Mouse (Mus musculus) MEL (cell line): ENCODE data around the gene Rims1.

Experiments
- CTCF ChIP-seq, 3 experiments: IDR thresholded peaks in 2 of 3; conservative IDR thresholded peaks in 1 of 3; 2 replicates each; pipeline ENCODE4 v1.5.1; 2011 to 2012; ENCODE audit warnings: low read length in 3 of 3, low read depth in 2 of 3, mild to moderate bottlenecking in 2 of 3, improper control_type of control experiment in 1 of 3, inconsistent platforms in 1 of 3, mixed read lengths in 1 of 3, moderate library complexity in 1 of 3; ENCODE audit not compliant: control insufficient read depth in 1 of 3, insufficient read depth in 1 of 3, poor library complexity in 1 of 3, severe bottlenecking in 1 of 3
- GATA1 ChIP-seq: IDR thresholded peaks from 2 replicates; pipeline ENCODE4 v1.6.1; 2011; ENCODE audit warnings: low read depth, low read length, improper control_type of control experiment
- ZKSCAN1 ChIP-seq: IDR thresholded peaks from 2 replicates; pipeline ENCODE4 v1.6.1; 2012; ENCODE audit warnings: low read depth, mild to moderate bottlenecking, inconsistent platforms, low read length, improper control_type of control experiment, moderate library complexity

DNA sequence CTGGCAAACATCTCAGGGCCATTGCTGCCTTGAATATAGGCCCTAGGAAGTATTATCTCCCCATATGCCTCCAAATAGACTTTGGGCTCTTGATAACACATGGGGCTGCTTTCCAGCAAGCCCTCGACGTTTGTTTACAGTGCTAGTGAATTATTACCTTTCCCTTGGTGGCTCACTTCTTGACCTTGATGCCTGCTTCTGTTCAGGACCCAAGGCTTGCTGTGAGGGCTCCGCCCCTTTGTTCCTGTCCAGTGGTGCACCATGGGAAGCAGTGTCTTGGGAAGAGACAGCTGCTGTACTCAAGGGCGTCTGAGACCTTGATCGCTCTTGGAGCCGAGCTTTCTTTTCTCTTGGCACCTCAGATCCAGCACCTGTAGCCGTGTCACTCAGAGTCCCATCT lies 267.7 kb downstream of the Rims1 start:
- TF ChIP-seq GATA1 (no peak), ZKSCAN1 (no peak), CTCF (IDR thresholded peaks at IDR 0.05 in 2 of 3, conservative IDR thresholded peaks at IDR 0.05 in 1 of 3; ENCODE audit: control insufficient read depth in 1 of 3, insufficient read depth in 1 of 3, low read depth in 2 of 3, low read length in 3 of 3, poor library complexity in 1 of 3, severe bottlenecking in 1 of 3) (no peak)
